Mouse (Mus musculus) embryonic fibroblast, embryonic 13.5 days (primary cell): ENCODE data around the gene Pdpr.

Experiments used
- CTCF ChIP-seq: IDR thresholded peaks from 2 replicates; pipeline ENCODE4 v1.5.1; 2011; ENCODE audit warnings: mild to moderate bottlenecking, control low read depth, low read length, moderate library complexity, borderline replicate concordance; ENCODE audit not compliant: insufficient read depth
- POLR2A ChIP-seq: IDR thresholded peaks from 2 replicates; pipeline ENCODE4 v1.6.1; 2011; ENCODE audit warnings: low read depth, mild to moderate bottlenecking, control low read depth, low read length, moderate library complexity

DNA sequence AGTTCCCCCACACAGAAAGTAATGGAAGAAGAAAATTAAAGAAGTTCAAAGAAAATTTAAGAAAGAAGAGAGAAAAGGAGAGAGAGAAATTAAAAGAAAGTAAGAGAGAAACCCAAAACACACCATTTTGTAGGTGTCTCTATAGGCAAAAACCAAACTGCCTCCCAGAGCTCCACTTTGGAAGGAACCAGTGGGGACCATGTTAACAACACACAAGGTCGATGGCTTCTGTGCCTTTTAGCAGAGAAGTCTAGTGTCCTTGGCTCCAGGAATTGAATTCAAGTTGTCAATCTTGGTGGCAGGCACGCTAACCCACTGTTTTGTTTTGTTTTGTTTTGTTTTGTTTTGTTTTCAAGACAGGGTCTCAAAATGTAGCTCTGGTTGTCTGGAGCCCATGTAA lies 31.5 kb upstream of the Pdpr start:
- no peak for TF ChIP-seq POLR2A
- no peak for TF ChIP-seq CTCF
